Mouse (Mus musculus) heart, embryonic 13.5 days (tissue): ENCODE results near the gene Ttc12. TPM values are rescaled to one million over a fixed set of nuclear protein-coding genes. Genes with fewer than 3 reads are reported as not detected.

Experiments used
- ATAC-seq: fragments of 200-750 bp; cut with Nextera tagmentation; 2 replicates; pipeline ENCODE4 v1.8.0; 2017; ENCODE audit warnings: moderate TSS enrichment; ENCODE audit not compliant: insufficient number of reproducible peaks, low FRiP score, low TSS enrichment; ENCODE audit errors: extremely low read depth
- H3K27ac ChIP-seq: fragments of 300-500 bp; sonication (generic); replicated peaks from 2 replicates; pipeline ENCODE4 v1.5.1; 2015; ENCODE audit warnings: moderate library complexity, mild to moderate bottlenecking, inconsistent platforms
- H3K27me3 ChIP-seq: fragments of 300-500 bp; sonication (generic); replicated peaks from 2 replicates; pipeline ENCODE4 v1.6.1; 2015; ENCODE audit warnings: mild to moderate bottlenecking, inconsistent platforms
- H3K36me3 ChIP-seq: fragments of 300-500 bp; sonication (generic); 2 replicates; pipeline ENCODE4 v1.6.1; 2015; ENCODE audit warnings: mild to moderate bottlenecking, inconsistent platforms
- H3K4me1 ChIP-seq: fragments of 300-500 bp; sonication (generic); 2 replicates; pipeline ENCODE4 v1.6.1; 2015; ENCODE audit warnings: inconsistent platforms
- H3K4me2 ChIP-seq: fragments of 300-500 bp; sonication (generic); 2 replicates; pipeline ENCODE4 v1.6.1; 2015; ENCODE audit warnings: inconsistent platforms, mild to moderate bottlenecking, moderate library complexity
- H3K4me3 ChIP-seq: fragments of 300-500 bp; sonication (generic); 2 replicates; pipeline ENCODE4 v1.5.1; 2015; ENCODE audit warnings: moderate library complexity, mild to moderate bottlenecking, inconsistent platforms
- H3K9ac ChIP-seq: fragments of 300-500 bp; sonication (generic); 2 replicates; pipeline ENCODE4 v1.6.1; 2015; ENCODE audit warnings: inconsistent platforms, mild to moderate bottlenecking, moderate library complexity
- H3K9me3 ChIP-seq: fragments of 300-500 bp; sonication (generic); 2 replicates; pipeline ENCODE4 v1.6.1; 2016; ENCODE audit warnings: inconsistent platforms
- WGBS: fragments of 180-500 bp; shearing (Covaris S2); methylation state at CpG from one replicate; pipeline ENCODE4 v1.1.7; 2015; ENCODE audit warnings: mixed read lengths; 5-methylcytosine and 5-hydroxymethylcytosine counted together
- polyA plus RNA-seq: library from polyadenylated mRNA; unstranded; fragments of >200 nt; fragmentation: Nextera tagmentation; extraction: Ambion mirVana; gene quantifications from 2 replicates; pipeline ENCODE4 v1.2.1, GENCODE M21; 2015

The Ttc12 gene
- polyA plus RNA-seq, 1 experiment from 2014 or later: 1.2 TPM

- WGBS: 31% methylated on average over 16 of the region's 16 CpGs
- Histone ChIP-seq H3K27ac (no peak overlapping the region), H3K9ac (no peak overlapping the region), H3K4me2 (peak overlapping the region; percentile 44), H3K36me3 (no peaks in the 10 kb centered on the region), H3K9me3 (no peaks in the 10 kb centered on the region), H3K27me3 (peaks cover 5% of the 10 kb centered on the region), H3K4me1 (peaks cover 8% of the 10 kb centered on the region), H3K4me3 (no peak overlapping the region)
- ATAC-seq: no peak
Observed at GRCm38 (mm10) chr9:49488912-49489895, 3.2 kb upstream of the Ttc12 start.

- H3K4me1 ChIP-seq: peaks cover 7% of the 10 kb centered on the region
- 66% methylated on average over 7 of the region's 7 CpGs for WGBS
- no peak overlapping the region for H3K4me2 ChIP-seq
- H3K9me3 ChIP-seq: no peaks in the 10 kb centered on the region
- ATAC-seq: no peak
- H3K9ac ChIP-seq: no peak overlapping the region
- H3K27ac ChIP-seq: no peak overlapping the region
- H3K36me3 ChIP-seq: no peaks in the 10 kb centered on the region
- no peak overlapping the region for H3K4me3 ChIP-seq
- peaks cover 5% of the 10 kb centered on the region for H3K27me3 ChIP-seq
Observed at GRCm38 (mm10) chr9:49488258-49488657, 2.2 kb upstream of the Ttc12 start.

GRCm38 (mm10) chr9:49487657-49487943, 1.6 kb upstream of the Ttc12 start:
- Histone ChIP-seq H3K4me2 (no peak overlapping the region), H3K4me1 (peaks cover 7% of the 10 kb centered on the region), H3K9me3 (no peaks in the 10 kb centered on the region), H3K36me3 (no peaks in the 10 kb centered on the region), H3K27ac (no peak overlapping the region), H3K9ac (no peak overlapping the region), H3K27me3 (peaks cover 5% of the 10 kb centered on the region), H3K4me3 (no peak overlapping the region)
- ATAC-seq: no peak
- 68% methylated on average over 6 of the region's 6 CpGs for WGBS

GRCm38 (mm10) chr9:49486805-49487656, 1.0 kb upstream of the Ttc12 start:
- H3K4me2 ChIP-seq: peak overlapping the region; percentile 87

GRCm38 (mm10) chr9:49485250-49485891, 654 bp downstream of the Ttc12 start:
- H3K27ac ChIP-seq: no peak overlapping the region
- ATAC-seq: no peak
- peak overlapping the region; percentile 62 for H3K4me3 ChIP-seq
- peaks cover 7% of the 10 kb centered on the region for H3K4me1 ChIP-seq
- H3K9me3 ChIP-seq: no peaks in the 10 kb centered on the region
- H3K4me2 ChIP-seq: peak overlapping the region; percentile 87
- H3K36me3 ChIP-seq: no peaks in the 10 kb centered on the region
- peak overlapping the region; percentile 77 for H3K9ac ChIP-seq
- 3% methylated on average over 21 of the region's 21 CpGs for WGBS
- H3K27me3 ChIP-seq: peaks cover 5% of the 10 kb centered on the region

More at GRCm38 (mm10) chr9:49486805-49487656, 1.0 kb upstream of the Ttc12 start:
- no peak for ATAC-seq
- WGBS: 61% methylated on average over 9 of the region's 9 CpGs
- H3K4me3 ChIP-seq: no peak overlapping the region; the same call in 1 of the 2 replicates
- H3K36me3 ChIP-seq: no peaks in the 10 kb centered on the region
- peaks cover 7% of the 10 kb centered on the region for H3K4me1 ChIP-seq
- no peaks in the 10 kb centered on the region for H3K9me3 ChIP-seq
- H3K27ac ChIP-seq: no peak overlapping the region
- H3K9ac ChIP-seq: no peak overlapping the region; the same call in 1 of the 2 replicates
- H3K27me3 ChIP-seq: peaks cover 5% of the 10 kb centered on the region

GRCm38 (mm10) chr9:49483316-49483715, 2.7 kb downstream of the Ttc12 start:
- Histone ChIP-seq H3K36me3 (no peaks in the 10 kb centered on the region), H3K4me2 (peak overlapping the region; percentile 18; the same call in 1 of the 2 replicates), H3K9me3 (no peaks in the 10 kb centered on the region), H3K4me1 (peaks cover 4% of the 10 kb centered on the region), H3K27me3 (no peaks in the 10 kb centered on the region; the same call in none of the 2 replicates), H3K27ac (no peak overlapping the region), H3K9ac (no peak overlapping the region), H3K4me3 (no peak overlapping the region)
- ATAC-seq: peak; percentile 40; the same call in 1 of the 2 replicates
- WGBS: 42% methylated on average over 10 of the region's 10 CpGs

- WGBS: 54% methylated on average over 11 of the region's 11 CpGs
- H3K4me2 ChIP-seq: no peak overlapping the region
- H3K9me3 ChIP-seq: peaks cover 2% of the 10 kb centered on the region
- ATAC-seq: no peak
- H3K27ac ChIP-seq: no peak overlapping the region
- H3K9ac ChIP-seq: no peak overlapping the region
- no peak overlapping the region for H3K4me3 ChIP-seq
- H3K36me3 ChIP-seq: no peaks in the 10 kb centered on the region
- H3K27me3 ChIP-seq: no peaks in the 10 kb centered on the region
- no peaks in the 10 kb centered on the region for H3K4me1 ChIP-seq
Observed at GRCm38 (mm10) chr9:49472126-49472525, 13.9 kb downstream of the Ttc12 start.

- Histone ChIP-seq H3K27me3 (no peaks in the 10 kb centered on the region), H3K36me3 (no peaks in the 10 kb centered on the region), H3K4me3 (no peak overlapping the region), H3K4me2 (no peak overlapping the region), H3K9me3 (no peaks in the 10 kb centered on the region), H3K27ac (no peak overlapping the region), H3K9ac (no peak overlapping the region), H3K4me1 (no peaks in the 10 kb centered on the region)
- no peak for ATAC-seq
- WGBS: 77% methylated on average over 6 of the region's 6 CpGs
Observed at GRCm38 (mm10) chr9:49470946-49471345, 15.1 kb downstream of the Ttc12 start.

- Histone ChIP-seq H3K27ac (no peak overlapping the region), H3K4me3 (no peak overlapping the region), H3K36me3 (no peaks in the 10 kb centered on the region), H3K9me3 (no peaks in the 10 kb centered on the region), H3K9ac (no peak overlapping the region), H3K4me2 (no peak overlapping the region), H3K27me3 (no peaks in the 10 kb centered on the region), H3K4me1 (no peaks in the 10 kb centered on the region)
- WGBS: 84% methylated on average over 19 of the region's 19 CpGs
- no peak for ATAC-seq
Observed at GRCm38 (mm10) chr9:49470006-49470405, 16.0 kb downstream of the Ttc12 start.

GRCm38 (mm10) chr9:49456136-49456535, 29.9 kb downstream of the Ttc12 start:
- Histone ChIP-seq H3K36me3 (no peaks in the 10 kb centered on the region), H3K4me3 (no peak overlapping the region), H3K4me1 (no peaks in the 10 kb centered on the region), H3K9me3 (no peaks in the 10 kb centered on the region), H3K27me3 (no peaks in the 10 kb centered on the region), H3K9ac (no peak overlapping the region), H3K27ac (no peak overlapping the region), H3K4me2 (no peak overlapping the region)
- ATAC-seq: no peak
- 73% methylated on average over 3 of the region's 3 CpGs for WGBS

GRCm38 (mm10) chr9:49452396-49452795, 33.6 kb downstream of the Ttc12 start:
- no peak overlapping the region for H3K4me3 ChIP-seq

More at GRCm38 (mm10) chr9:49452396-49452795, 33.6 kb downstream of the Ttc12 start:
- H3K4me2 ChIP-seq: no peak overlapping the region
- no peak for ATAC-seq
- no peak overlapping the region for H3K9ac ChIP-seq
- WGBS: 72% methylated on average over 1 of the region's 1 CpGs
- no peaks in the 10 kb centered on the region for H3K27me3 ChIP-seq
- H3K27ac ChIP-seq: no peak overlapping the region
- H3K9me3 ChIP-seq: no peaks in the 10 kb centered on the region
- no peaks in the 10 kb centered on the region for H3K4me1 ChIP-seq
- no peaks in the 10 kb centered on the region for H3K36me3 ChIP-seq
